8 mouse cellular contexts compared by ENCODE assay signal in genomic region chr8:106336561-106336960, GRCm38 (mm10). TPM values are rescaled to one million over a fixed set of nuclear protein-coding genes. Genes with fewer than 3 reads are reported as not detected.
DNase-seq lines count a peak whose midpoint lies in the region; ATAC-seq and TF ChIP-seq lines count a peak whose summit lies in the region.

No protein-coding gene starts in this region.

- no peaks in the 10 kb centered on the region for H3K9me3 ChIP-seq in forebrain, embryonic 14.5 days (replicated peaks; ENCODE audit: control insufficient read depth, low read length)
- H3K9me3 ChIP-seq in neural tube, embryonic 11.5 days (ENCODE audit: control insufficient read depth, low read length): no peaks in the 10 kb centered on the region

- peak overlapping the region; percentile 89 for H3K27ac ChIP-seq in forebrain, embryonic 14.5 days (ENCODE audit: low read depth, low read length)
- H3K27ac ChIP-seq in neural tube, embryonic 11.5 days (ENCODE audit: low read depth, low read length): peak overlapping the region; percentile 46; the same call in 1 of the 2 replicates

- no peaks in the 10 kb centered on the region for H3K27me3 ChIP-seq in forebrain, embryonic 14.5 days (replicated peaks; ENCODE audit: control insufficient read depth, insufficient read depth, low read length)
- H3K27me3 ChIP-seq in neural tube, embryonic 11.5 days (ENCODE audit: control insufficient read depth, insufficient read depth, low read length): peaks cover 8% of the 10 kb centered on the region; the same call in 1 of the 2 replicates

- peaks cover 10% of the 10 kb centered on the region for H3K4me1 ChIP-seq in forebrain, embryonic 14.5 days (ENCODE audit: control insufficient read depth, insufficient read depth, low read length)
- 0 out of 2 replicates have a peak, but pooled peaks cover 4% of the 10 kb centered on the region for H3K4me1 ChIP-seq in neural tube, embryonic 11.5 days (ENCODE audit: control insufficient read depth, insufficient read depth, low read length)

- peak; percentile 46; the same call in 1 of the 2 replicates for TF ChIP-seq POLR2A in brain, embryonic 14.5 days (IDR thresholded peaks at IDR 0.05; ENCODE audit: borderline replicate concordance, extremely low read depth, insufficient read depth, insufficient read length, poor library complexity, severe bottlenecking)

- TF ChIP-seq CTCF in brain, embryonic 14.5 days (IDR thresholded peaks at IDR 0.05; ENCODE audit: borderline replicate concordance, extremely low read depth, insufficient read depth, insufficient read length): no peak

- peak; percentile 24 for DNase-seq in adrenal gland, postnatal 25 days
- no peak for DNase-seq in adrenal gland, postnatal 36 days
- DNase-seq in brain, embryonic 14.5 days (ENCODE audit: low read depth): peak; percentile 80
- DNase-seq in forebrain, embryonic 14.5 days (ENCODE audit: low spot score): peak; percentile 74
- peak; percentile 43 to 52 for DNase-seq in layer of hippocampus, adult 8-10 months (ENCODE audit: low spot score in 2 of 2)
- DNase-seq in neural tube, embryonic 11.5 days (ENCODE audit: low spot score): peak; percentile 54
- DNase-seq in lung, postnatal 25 days (ENCODE audit: low spot score): no peak

- peak overlapping the region; percentile 90 for H3K9ac ChIP-seq in forebrain, embryonic 14.5 days (ENCODE audit: low read length)
- peak overlapping the region; percentile 76 for H3K9ac ChIP-seq in neural tube, embryonic 11.5 days (ENCODE audit: low read length)

- no peaks in the 10 kb centered on the region for H3K36me3 ChIP-seq in forebrain, embryonic 14.5 days (ENCODE audit: control insufficient read depth, insufficient read depth, low read length)
- H3K36me3 ChIP-seq in neural tube, embryonic 11.5 days (ENCODE audit: control insufficient read depth, insufficient read depth, low read length): no peaks in the 10 kb centered on the region

- peak overlapping the region; percentile 72 for H3K4me2 ChIP-seq in forebrain, embryonic 14.5 days (ENCODE audit: low read length)
- peak overlapping the region; percentile 68 for H3K4me2 ChIP-seq in neural tube, embryonic 11.5 days (ENCODE audit: low read depth)

- WGBS in forebrain, embryonic 14.5 days: 1% methylated on average over 36 of the region's 41 CpGs
- WGBS in neural tube, embryonic 11.5 days: 3% methylated on average over 40 of the region's 41 CpGs

- ATAC-seq in forebrain, embryonic 14.5 days: peak; percentile 21
- ATAC-seq in neural tube, embryonic 11.5 days (ENCODE audit: insufficient read depth, low FRiP score, low TSS enrichment): peak; percentile 14; the same call in 1 of the 2 replicates
- no peak for ATAC-seq in CD4-positive, CD25-positive, alpha-beta regulatory T cell, adult 4 months

- peak overlapping the region; percentile 53 for H3K4me3 ChIP-seq in forebrain, embryonic 14.5 days (ENCODE audit: low read depth, low read length)
- H3K4me3 ChIP-seq in neural tube, embryonic 11.5 days (ENCODE audit: low read depth, low read length): peak overlapping the region; percentile 61

RNA-seq across cellular contexts. Expression of gene Smpd3, which starts 1.2 kb away (rescaled TPM):
- total RNA-seq in adrenal gland, postnatal 25 days (2021): 6.6 and 8.0 TPM in 2 replicates
- total RNA-seq in adrenal gland, postnatal 36 days (2021): 10 to 100 TPM in 1 of 2 experiments, 1 to 10 TPM in 1; 9.2 to 11.8 TPM
- polyA plus RNA-seq in brain, embryonic 14.5 days (2012; rRNA removed): 29.2 and 52.3 TPM in 2 replicates
- polyA plus RNA-seq in forebrain, embryonic 14.5 days (2014; fragmentation: Nextera tagmentation; extraction: Ambion mirVana): 24.2 and 36.0 TPM in 2 replicates
- 10 to 100 TPM; 66.5 to 69.8 (median 69.7) TPM for total RNA-seq in layer of hippocampus, adult 8-10 months (2022)
- polyA plus RNA-seq in neural tube, embryonic 11.5 days (2014; fragmentation: Nextera tagmentation; extraction: Ambion mirVana): 17.2 and 19.6 TPM in 2 replicates
- under 1 TPM in 1 of 2 experiments, not detected in 1; 0.07 TPM for polyA plus RNA-seq in CD4-positive, CD25-positive, alpha-beta regulatory T cell, adult 4 months (2017; shearing (Covaris generic))

Comparison
In these comparisons a context has a peak if more than half of its experiments do, and no peak if none do; other contexts are left out.
1. DNase-seq: peak in adrenal gland, postnatal 25 days (single experiment), brain, embryonic 14.5 days (single experiment), forebrain, embryonic 14.5 days (single experiment), layer of hippocampus, adult 8-10 months (2 of 2) and neural tube, embryonic 11.5 days (single experiment); none in adrenal gland, postnatal 36 days (0 of 2) and lung, postnatal 25 days (single experiment).
2. RNA of gene Smpd3, which starts 1.2 kb away (polyA plus RNA-seq): 29.2 to 52.3 TPM in brain, embryonic 14.5 days, 24.2 to 36.0 TPM in forebrain, embryonic 14.5 days and 17.2 to 19.6 TPM in neural tube, embryonic 11.5 days; 0.07 TPM in CD4-positive, CD25-positive, alpha-beta regulatory T cell, adult 4 months; every median in the first group is over 10 times any median in the second.